Mouse (Mus musculus): ENCODE measurements around the gene Vps37b.

Gene Vps37b

GRCm38 (mm10) chr5:124024677-124025076 lies 7.4 kb downstream of the Vps37b start:
- DNase-seq (ENCODE audit: low spot score in 2 of 2), result no peak

- no peak for DNase-seq (ENCODE audit: low spot score in 2 of 2)
Observed at GRCm38 (mm10) chr5:124022365-124022764, 9.7 kb downstream of the Vps37b start.

DNA sequence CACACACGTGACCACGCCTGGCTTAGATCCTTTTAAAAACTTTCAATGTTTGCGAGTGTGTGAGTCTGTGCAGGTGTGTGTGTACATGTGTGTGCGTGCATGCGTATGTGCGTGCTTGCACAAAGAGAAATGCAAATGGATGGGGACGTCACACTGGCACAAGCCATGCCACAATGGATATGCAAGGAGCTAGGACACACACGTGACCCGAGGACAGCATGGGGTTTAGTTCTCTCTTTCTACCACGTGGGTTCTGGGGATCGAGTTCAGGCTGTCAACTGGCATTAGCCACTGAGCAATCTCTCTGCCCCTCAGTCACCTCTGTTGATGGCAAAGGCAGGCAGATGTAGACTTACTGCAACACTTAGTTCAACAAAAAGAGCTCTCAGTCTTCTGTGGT lies 10.4 kb downstream of the Vps37b start:
- no peak for DNase-seq (ENCODE audit: low spot score in 2 of 2)

GRCm38 (mm10) chr5:124021148-124021547 lies 10.9 kb downstream of the Vps37b start:
- peak; percentile 41 to 45 for DNase-seq (ENCODE audit: low spot score in 2 of 2)

DNA sequence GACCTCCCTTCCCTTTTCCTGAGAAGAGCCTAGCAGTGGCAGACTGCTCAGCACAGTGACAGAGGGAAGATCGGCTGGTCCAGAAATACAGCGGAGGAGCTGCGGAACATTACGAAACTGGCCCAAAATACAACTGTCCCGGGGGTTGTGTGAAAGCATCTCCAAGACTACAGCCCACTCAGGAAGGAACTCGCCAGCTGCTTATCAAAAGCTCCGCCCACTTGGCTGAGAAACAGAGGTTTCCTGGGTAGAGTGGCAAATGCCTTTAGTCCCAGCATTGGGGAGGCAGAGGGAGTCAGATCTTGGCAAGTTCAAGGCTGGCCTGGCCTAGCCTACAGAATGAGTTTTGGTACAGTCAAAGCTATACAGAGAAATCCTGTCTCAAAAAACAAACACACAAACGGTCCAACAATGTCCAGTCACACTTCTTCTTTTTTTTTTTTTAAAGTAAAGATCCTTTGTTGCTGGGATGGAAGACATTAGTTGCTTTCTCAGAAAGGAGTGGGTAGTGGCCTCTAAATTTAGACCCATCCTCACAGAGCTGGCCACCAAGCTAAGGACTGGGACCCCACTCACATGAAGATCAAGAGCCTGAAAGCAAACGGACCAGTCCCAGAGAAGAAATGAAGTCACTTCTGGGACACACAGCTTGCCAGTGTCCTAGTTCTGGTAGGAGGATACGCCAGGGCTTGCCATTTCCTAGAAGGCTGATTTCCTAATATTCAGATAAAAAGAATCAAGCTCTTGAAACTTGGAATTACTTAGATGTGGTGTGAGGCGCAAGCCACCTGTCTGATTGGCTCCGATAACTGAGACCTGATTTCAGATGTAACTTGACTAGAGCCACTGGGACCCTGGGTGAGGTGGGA lies 12.5 kb downstream of the Vps37b start:
- peak; percentile 83 to 85 for DNase-seq (ENCODE audit: low spot score in 2 of 2)

GRCm38 (mm10) chr5:124018651-124019050 lies 13.4 kb downstream of the Vps37b start:
- DNase-seq (ENCODE audit: low spot score in 2 of 2), result no peak

DNA sequence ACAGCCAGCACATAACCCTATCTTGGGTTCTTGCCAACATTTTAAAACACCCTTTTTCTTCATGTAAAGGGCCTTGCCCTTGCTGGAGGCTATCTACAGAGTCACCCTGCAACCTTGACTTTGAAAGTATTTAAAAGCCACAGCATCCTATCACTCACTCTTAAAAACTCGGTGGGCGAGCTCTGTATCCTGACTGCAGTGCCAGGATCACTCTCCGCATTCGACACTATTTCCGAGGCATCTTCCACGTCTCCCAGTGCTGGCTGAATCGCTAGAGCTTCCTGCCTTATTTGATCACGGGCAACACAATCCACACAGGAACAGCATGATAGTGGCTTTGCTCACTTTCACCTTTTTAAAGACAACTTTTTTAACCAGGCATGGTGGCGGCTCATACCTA lies 14.1 kb downstream of the Vps37b start:
- DNase-seq (ENCODE audit: low spot score in 2 of 2), result no peak

DNA sequence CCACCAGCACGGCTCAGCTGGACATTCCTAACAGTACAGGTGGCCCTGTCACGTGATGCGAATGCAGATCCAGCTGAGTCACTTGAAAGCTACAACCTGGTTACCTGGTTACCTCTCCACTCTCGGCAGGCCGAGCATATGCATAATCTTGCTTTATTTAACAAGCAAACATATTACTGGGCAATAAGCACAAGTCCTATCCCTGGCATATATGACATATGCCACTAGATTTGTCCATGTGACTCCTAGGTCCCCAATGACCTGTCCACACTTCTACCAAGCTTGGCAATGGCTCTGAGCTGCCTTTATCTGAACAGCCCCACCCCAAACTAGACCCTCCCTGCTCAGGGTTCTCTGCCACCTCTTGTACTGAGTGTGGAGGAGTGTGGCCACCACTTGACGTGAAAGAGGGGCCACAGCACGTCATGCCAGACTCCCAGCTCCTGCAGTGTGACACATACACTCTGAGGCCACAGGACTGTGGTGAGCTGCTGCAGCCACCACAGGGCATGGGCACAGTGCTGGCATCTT lies 15.7 kb downstream of the Vps37b start:
- DNase-seq (ENCODE audit: low spot score in 2 of 2), result no peak

- no peak for DNase-seq (ENCODE audit: low spot score in 2 of 2)
Observed at GRCm38 (mm10) chr5:124015727-124016126, 16.3 kb downstream of the Vps37b start.

DNA sequence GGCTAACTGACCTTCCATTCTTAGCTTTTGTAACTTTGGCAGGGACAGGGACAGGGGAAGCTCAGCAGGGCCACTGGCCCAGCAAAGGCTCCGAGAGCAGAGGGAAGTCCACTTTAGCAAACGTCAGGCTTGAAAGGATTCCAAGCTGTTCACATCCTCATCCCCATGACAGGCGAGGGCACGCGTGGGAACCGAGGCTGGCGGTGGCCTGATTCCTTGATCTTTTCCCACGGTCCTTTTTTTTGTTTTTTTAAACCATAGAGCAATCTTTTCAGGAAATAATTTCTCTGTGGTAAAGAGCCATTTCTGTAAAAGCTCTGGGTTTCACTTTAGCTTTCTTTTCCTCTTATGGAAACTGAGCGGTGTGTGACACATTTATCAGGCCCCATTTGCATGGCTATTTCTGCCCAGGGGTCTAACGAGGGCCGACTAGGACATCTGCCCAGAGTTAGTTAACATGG lies 17.2 kb downstream of the Vps37b start:
- DNase-seq (ENCODE audit: low spot score in 2 of 2), result peak; percentile 76 to 86

- no peak for DNase-seq (ENCODE audit: low spot score in 2 of 2)
Observed at GRCm38 (mm10) chr5:124014180-124014579, 17.9 kb downstream of the Vps37b start.

- DNase-seq (ENCODE audit: low spot score in 2 of 2), result no peak
Observed at GRCm38 (mm10) chr5:124013747-124014146, 18.3 kb downstream of the Vps37b start.

DNA sequence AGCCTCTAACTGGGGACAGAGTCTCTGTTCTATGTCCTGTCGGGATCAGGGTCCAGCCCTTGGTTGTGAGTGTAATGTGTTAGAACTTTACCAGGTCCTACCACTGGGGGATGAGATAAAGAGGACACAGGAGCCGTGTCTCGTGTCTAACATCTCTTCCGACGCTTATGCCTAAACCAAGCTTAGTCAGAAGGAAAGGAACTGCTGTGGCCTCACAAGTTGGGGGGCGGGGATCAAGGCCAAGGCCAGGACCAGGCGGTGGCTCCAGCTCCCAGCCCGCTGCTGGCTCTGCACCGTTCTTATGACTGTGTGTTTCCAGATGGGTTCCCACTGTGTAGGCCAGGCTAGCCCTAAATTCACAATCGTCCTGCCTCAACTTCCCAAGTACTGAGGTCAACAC lies 19.2 kb downstream of the Vps37b start:
- no peak for DNase-seq (ENCODE audit: low spot score in 2 of 2)

- DNase-seq (ENCODE audit: low spot score in 2 of 2), result no peak
Observed at GRCm38 (mm10) chr5:124011927-124012326, 20.1 kb downstream of the Vps37b start.

DNA sequence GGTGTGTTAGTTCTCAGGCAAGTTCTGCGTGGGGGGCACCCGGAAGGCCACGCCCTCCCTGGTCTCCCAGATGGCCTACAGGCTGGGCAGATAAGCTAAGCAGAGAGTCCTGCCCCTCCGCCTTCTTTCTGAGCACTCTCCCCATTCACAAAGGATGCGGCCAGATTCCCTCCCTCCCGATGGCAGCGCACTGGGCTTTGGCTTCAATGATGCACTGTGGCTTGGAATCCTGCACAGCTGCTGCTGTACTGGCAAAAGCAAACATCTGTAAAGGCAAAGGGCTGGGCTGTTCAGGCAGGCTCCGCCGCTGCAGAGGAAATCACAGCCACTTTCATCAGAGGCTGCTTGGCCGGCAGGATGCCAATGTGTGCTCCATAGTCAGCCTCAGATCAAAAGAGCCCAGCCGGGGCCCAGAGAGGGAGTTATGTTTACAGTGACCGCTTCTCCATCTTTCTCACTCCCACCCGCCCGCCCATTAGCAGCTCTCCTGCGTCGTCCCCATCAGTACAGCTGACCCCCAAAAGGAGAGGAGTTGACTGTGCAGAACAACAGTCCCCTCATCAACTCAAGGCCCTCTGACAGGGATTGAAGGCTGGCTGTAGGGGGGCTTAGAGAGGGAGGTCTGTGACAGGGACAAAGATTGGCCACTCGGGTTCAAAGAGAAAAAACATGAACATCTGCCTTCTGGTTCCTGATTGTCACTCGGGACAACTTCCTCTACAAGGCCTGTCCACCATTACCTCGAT lies 21.0 kb downstream of the Vps37b start:
- DNase-seq (ENCODE audit: low spot score in 2 of 2), result peak; percentile 64 to 70

DNA sequence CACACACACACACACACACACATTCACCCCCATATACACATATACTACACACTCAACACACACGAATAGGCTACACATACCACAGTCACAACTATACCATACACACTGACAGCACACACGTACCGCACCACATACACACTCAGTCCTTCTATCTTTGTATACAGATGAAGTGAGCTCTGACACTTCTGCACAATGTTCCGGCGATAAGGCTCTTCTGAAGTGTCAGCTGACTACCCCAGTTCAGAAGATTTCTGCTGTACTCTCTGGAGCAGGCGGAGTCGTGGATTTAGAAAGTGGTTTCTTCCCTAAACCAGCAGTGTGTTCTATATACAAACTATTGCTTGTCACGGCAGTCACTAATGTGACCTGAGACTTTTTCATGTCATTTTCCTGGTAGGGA lies 22.0 kb downstream of the Vps37b start:
- no peak for DNase-seq (ENCODE audit: low spot score in 2 of 2)

- peak in 1 of 2 experiments; percentile 66 for DNase-seq (ENCODE audit: low spot score in 2 of 2)
Observed at GRCm38 (mm10) chr5:124006891-124007491, 25.1 kb downstream of the Vps37b start.

DNA sequence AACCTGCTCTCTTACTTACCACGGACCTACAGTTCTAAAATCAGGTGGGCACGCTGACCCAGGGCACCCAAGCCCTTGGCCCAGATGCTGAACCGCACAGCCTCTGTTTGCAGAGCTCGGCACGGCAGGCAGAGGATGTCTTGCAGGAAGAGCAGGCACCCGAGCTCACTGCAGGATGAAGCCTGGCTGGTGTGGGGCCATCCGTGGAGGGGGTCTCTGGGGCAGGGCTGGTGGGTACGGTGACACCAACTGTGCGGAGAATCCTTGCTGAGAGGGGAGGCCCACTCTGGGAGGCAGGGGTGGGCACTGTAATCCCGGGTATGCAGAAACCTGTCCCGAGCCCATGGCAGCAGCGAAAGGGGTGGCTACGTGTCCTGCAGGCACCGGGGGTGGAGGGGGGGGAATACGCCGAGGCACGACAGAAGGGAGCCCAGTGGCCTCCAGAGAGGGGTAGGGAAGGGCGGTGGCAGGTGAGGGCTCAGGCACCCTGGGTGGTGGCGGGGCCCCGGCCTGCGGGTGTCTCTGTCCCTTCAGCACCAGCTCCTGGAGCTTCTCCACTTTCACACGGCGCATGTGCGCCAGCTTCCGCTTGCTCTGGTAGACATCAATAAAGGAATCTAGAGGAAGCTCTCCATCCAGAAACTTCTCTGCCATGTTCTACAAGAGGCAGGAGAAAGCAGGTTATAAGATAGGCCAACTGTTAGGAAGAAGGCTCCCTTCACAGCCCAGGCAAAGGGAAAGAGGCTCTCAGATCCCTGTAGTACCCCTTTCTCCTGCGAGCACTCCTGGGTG lies 25.8 kb downstream of the Vps37b start:
- DNase-seq (ENCODE audit: low spot score in 2 of 2), result no peak

- DNase-seq (ENCODE audit: low spot score in 2 of 2), result no peak
Observed at GRCm38 (mm10) chr5:124005591-124005990, 26.5 kb downstream of the Vps37b start.

- no peak for DNase-seq (ENCODE audit: low spot score in 2 of 2)
Observed at GRCm38 (mm10) chr5:124005151-124005500, 26.9 kb downstream of the Vps37b start.

DNA sequence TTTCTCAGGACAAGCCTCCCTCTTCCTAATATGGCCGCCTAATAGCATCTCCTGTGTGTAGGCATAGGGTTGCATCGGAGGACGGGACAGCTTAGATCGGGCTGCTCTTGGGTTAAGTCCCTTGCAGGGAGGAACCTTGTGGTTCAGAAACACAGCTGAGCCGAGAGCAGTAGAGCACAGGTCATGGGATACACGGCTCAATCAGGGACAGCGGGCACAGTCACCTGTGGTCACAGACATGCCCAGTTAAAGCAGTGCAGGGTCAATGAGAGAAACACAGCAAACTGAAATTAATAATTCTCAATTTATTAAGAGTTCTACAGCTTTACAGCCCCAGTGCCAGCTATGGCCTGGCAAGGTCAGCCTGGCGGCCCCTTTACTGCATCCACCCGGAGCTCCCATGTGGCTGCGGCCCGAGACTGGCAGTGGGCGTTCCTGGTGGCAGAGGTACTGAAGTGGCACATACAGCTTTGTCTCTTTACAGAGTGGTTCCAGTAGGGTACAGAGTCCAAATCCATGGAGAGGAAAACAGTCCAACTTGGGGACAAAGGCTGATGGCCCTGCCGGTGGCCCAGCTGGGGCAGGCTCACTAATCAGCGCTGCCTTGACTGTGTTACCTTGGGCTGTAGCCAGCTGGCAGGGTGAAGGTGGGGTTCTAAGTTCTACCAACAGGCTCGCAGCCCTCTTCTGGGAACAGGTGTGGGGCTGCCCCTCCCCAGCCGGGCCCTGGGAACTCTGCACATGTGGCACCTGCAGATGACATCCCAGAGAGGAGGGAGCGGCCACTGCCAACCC lies 27.5 kb downstream of the Vps37b start:
- no peak for DNase-seq (ENCODE audit: low spot score in 2 of 2)

Measured in heart, adult 9 months (tissue).